Mouse (Mus musculus) small intestine, adult 2 months (tissue): ENCODE data around the gene Dusp10.

ENCODE experiments used
- CTCF ChIP-seq: fragments of 200-500 bp; IDR thresholded peaks from 2 replicates; pipeline ENCODE4 v1.5.1; 2012; ENCODE audit warnings: low read depth, mild to moderate bottlenecking, control low read depth, inconsistent platforms, low read length, moderate library complexity, mixed read lengths; ENCODE audit not compliant: insufficient replicate concordance, insufficient read length; ENCODE audit errors: extremely low read depth
- POLR2A ChIP-seq: fragments of 200-500 bp; IDR thresholded peaks from 2 replicates; pipeline ENCODE4 v1.6.1; 2012; ENCODE audit warnings: low read depth, mild to moderate bottlenecking, control low read depth, inconsistent platforms, low read length, moderate library complexity

- TF ChIP-seq POLR2A, result no peak
- TF ChIP-seq CTCF, result no peak
These were observed 77.4 kb downstream of the Dusp10 start for GRCm38 (mm10) chr1:184090515-184090914.
